Mouse (Mus musculus): Measurements from ENCODE around the gene Lpar1. TPM values are rescaled to one million over a fixed set of nuclear protein-coding genes. Genes with fewer than 3 reads are reported as not detected.
A peak's percentile ranks its signal among the peaks of the same experiment; 100 is the strongest.

Lpar1 gene
- total RNA-seq, 2 experiments from 2014 or later, result 9.8 to 11.0 TPM

DNA sequence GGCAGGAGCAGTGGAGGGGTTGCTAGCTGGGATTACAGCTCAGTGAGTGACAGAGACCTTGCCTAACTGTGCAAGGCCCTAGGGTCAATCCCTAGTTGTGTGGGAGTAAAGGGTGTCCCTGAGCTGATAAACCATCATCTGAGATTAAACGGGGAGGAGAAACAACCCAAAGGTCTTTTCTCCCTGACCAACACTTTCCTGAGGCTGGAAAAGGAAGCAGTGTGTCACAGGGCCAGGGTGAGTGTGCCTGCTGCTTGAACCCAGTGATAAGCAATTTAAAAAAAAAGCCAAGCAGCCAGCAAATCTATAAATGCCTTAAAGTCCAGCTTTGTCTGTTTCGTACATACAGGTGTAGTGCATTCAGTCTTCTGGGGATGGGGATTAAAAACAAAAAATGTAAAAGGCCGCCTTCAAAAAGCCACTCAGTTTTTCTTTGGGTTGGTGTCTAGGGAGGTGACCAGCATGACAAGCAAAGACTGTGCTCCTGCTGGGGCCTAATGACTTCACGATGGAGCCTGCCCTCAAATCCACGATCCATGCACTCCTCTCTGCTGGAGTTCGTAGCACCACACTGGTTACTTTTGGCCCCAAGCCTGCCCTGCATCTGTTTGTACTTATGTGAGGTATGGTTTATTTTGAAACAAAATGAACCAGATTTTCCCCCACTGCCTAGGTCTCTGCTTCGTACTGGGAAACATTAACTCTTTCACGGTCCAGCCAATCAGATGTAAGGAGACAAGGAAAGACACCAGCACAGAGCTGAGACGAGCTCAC is 35.3 kb downstream of the Lpar1 start:
- intact Hi-C loops (cut with DNase I), result no loop called here

GRCm38 (mm10) chr4:58516810-58517209 is 36.9 kb downstream of the Lpar1 start:
- intact Hi-C loops (cut with DNase I), result no loop called here
- no peak for DNase-seq (ENCODE audit: extremely low spot score in 1 of 2, low spot score in 2 of 2)

More for the DNA sequence above, 35.3 kb downstream of the Lpar1 start:
- peak in 1 of 2 experiments; percentile 68 for DNase-seq (ENCODE audit: extremely low spot score in 1 of 2, low spot score in 2 of 2)

DNA sequence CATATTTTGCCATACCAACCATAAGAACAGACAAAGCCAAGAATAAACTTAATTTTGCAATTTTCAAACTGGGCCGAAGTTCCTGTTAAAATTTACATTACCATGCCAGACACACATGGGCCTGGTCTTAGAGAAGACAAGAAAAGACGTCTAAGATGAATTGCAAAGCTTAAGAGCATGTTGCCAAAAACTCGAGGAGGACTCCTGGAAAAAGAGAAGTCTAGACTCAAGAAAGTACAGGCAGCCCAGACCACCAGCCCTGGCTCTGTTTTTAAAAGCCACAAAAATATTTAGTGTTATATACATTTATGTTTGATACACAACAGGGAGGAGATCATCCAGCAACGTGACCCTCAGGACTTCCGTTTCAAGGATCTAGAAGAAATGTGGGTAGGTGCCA is 37.5 kb downstream of the Lpar1 start:
- intact Hi-C loops (cut with DNase I), result no loop called here
- DNase-seq (ENCODE audit: extremely low spot score in 1 of 2, low spot score in 2 of 2), result no peak

DNA sequence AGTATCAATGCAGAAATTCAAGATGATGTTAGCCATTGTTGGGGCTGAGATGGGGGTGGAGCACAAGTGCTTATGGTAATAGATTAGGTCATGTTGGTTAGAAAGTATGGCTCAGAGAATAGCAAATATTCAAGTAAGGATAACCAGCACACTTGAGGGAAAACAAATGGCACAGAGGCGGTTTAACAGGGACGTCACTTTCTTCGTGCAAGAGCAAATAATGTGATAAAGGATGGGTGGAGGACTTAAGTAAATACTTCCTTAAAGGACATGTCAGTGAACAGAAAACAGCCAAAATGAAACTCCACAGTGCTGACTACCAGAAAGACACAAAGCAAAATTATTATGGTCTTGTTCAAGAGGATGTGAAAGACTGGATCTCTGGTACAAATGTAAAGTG is 42.1 kb downstream of the Lpar1 start:
- no peak for DNase-seq (ENCODE audit: extremely low spot score in 1 of 2, low spot score in 2 of 2)
- intact Hi-C loops (cut with DNase I), result no loop called here

- intact Hi-C loops (cut with DNase I), result no loop called here
- peak in 1 of 2 experiments; percentile 27 for DNase-seq (ENCODE audit: extremely low spot score in 1 of 2, low spot score in 2 of 2)
Observed at GRCm38 (mm10) chr4:58508833-58509232, 44.9 kb downstream of the Lpar1 start.

DNA sequence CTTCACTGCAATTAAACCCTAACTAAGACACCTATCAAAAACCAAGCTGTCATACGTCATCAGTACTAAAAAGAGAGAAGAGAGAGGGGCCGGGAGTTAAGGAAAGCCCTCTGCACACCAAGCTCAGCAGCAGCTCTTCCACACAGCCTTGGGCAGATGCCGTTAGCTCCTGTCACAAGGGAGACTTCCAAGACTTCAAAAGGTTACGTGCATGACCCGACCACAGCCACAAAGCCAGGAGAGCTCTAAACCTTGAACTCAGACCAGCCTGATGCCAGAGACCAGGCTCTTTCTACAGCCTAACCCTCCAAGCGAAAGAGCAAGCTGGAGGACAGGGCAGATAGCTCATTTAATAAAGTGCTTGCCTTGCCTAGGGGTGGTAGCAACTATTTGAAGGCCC is 46.2 kb downstream of the Lpar1 start:
- no peak for DNase-seq (ENCODE audit: extremely low spot score in 1 of 2, low spot score in 2 of 2)
- intact Hi-C loops (cut with DNase I), result no loop called here

DNA sequence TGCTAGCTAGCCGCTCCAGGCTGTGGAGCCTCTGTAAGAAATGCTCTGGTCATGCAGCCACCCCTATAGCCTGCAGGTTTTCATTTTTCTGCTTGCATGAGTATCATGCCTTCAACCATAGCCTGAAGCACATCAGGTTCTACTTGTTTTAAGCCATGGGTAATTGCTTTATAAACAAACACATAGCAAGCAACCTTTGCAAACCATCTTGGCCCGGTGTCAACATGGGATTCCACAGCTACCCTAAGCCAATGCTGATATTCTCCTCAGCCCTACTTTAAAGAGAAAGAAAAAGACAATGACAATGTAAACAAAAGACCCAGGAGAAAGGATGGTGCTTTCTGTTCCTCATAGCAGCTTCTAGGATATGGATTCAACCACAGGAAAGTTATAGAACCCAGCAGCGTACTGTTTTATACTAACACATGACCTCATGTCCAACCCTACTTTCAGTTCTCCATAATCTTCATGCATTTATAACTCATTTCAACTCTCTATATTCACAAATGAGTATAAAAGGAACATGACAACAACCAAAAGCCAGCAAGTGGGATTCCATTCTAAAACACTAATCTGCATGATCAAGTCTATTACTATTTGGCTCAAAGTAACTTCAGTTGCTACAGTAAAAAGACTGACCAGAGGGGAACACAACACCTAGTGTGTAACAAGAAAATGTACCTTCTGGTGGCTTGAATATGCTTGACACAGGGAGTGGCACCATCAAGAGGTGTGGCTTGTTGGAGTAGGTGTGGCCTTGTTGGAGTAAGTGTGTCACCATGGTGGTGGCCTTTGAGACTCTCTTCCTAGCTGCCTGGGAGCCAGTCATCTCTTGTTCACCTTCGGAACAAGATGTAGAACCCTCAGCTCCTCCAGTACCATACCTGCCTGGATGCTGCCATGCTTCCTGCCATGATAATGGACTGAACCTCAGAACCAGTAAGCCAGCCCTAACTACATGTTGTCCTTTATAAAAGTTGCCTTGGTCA is 46.9 kb downstream of the Lpar1 start:
- intact Hi-C loops (cut with DNase I), result no loop called here

DNA sequence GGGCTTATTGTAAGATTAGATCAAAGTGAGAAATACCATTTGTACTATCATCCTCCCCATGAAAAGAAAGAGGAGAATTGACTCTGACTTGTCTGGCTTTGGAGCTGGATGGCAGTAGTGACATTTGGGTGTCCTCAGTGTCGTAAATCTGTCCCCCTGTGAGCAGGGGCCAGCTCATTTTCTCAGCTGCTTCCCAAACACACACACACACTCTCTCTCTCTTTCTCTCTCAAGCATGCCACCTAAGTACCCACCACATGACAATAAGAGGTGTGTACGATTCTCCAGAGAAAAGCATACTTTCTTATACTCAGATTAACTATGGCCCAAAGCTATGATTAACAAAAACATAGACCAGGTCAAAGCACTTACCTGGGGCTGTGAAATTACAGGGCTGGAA is 49.4 kb downstream of the Lpar1 start:
- DNase-seq (ENCODE audit: extremely low spot score in 1 of 2, low spot score in 2 of 2), result no peak
- intact Hi-C loops (cut with DNase I), result no loop called here

More for the DNA sequence above, 46.9 kb downstream of the Lpar1 start:
- no peak for DNase-seq (ENCODE audit: extremely low spot score in 1 of 2, low spot score in 2 of 2)

GRCm38 (mm10) chr4:58501012-58501777 is 52.5 kb downstream of the Lpar1 start:
- intact Hi-C loops (cut with DNase I), result no loop called here
- DNase-seq (ENCODE audit: extremely low spot score in 1 of 2, low spot score in 2 of 2), result no peak

GRCm38 (mm10) chr4:58499831-58500230 is 53.9 kb downstream of the Lpar1 start:
- DNase-seq (ENCODE audit: extremely low spot score in 1 of 2, low spot score in 2 of 2), result no peak
- intact Hi-C loops (cut with DNase I), result no loop called here

- DNase-seq (ENCODE audit: extremely low spot score in 1 of 2, low spot score in 2 of 2), result peak in 1 of 2 experiments; percentile 42
- intact Hi-C loops (cut with DNase I), result no loop called here
Observed at GRCm38 (mm10) chr4:58499241-58499640, 54.5 kb downstream of the Lpar1 start.

DNA sequence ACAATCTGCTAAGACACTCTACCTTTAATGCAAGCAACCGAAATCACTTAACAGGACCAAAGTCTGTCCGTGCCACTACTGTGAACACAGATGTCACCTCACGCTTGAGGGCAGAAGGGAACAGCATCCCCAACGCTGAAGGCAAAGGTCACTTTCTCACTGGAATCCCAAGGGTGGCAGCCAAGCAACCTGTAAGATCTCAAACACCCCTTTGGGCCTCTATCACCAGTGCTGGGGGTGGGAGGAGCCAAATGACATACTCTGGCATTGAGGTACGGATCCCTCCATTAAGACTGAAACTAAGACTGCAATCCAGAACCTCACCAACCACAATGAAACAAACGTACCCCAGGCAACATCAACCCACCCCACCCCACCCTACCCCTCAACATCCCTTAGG is 55.0 kb downstream of the Lpar1 start:
- DNase-seq (ENCODE audit: extremely low spot score in 1 of 2, low spot score in 2 of 2), result no peak
- intact Hi-C loops (cut with DNase I), result no loop called here

DNA sequence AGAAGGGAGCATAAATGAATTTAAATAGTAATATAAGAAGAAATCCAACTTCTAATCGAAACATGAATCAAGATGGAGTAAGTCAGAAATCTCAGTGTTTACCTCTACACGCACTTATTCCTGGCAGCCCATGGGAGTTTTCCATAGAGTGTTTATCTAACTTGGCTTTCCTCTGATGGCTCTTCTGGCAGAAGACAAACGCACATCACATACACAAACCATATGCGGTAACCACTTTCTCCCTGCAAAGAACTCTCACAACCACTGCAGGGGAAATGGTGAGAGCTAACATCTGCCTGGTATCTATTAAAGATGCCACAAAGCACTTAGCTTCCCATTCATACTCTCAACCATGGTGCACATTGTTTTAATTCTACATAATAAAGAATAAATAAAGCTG is 56.4 kb downstream of the Lpar1 start:
- intact Hi-C loops (cut with DNase I), result no loop called here
- no peak for DNase-seq (ENCODE audit: extremely low spot score in 1 of 2, low spot score in 2 of 2)

GRCm38 (mm10) chr4:58496743-58497142 is 57.0 kb downstream of the Lpar1 start:
- DNase-seq (ENCODE audit: extremely low spot score in 1 of 2, low spot score in 2 of 2), result no peak
- intact Hi-C loops (cut with DNase I), result no loop called here

DNA sequence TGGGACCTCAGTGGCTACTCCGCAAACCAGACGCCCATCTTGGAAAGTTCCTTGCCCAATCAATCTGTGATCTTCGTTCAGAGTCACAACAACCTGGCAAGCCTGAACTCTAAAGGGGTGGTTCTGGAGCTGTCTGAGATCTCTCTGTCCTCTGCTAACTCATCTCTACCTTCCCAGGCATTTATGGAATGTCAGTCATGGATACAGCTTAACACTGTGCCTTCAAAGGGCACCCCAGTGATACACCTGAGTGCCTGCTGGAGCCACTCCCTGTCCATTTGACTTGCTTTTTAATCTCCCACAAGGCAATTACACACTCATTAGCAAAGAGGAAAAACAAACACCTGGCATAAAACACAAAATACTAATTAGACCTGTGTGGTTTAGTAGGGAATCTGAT is 62.0 kb downstream of the Lpar1 start:
- intact Hi-C loops (cut with DNase I), result no loop called here
- DNase-seq (ENCODE audit: extremely low spot score in 1 of 2, low spot score in 2 of 2), result no peak

GRCm38 (mm10) chr4:58490374-58490773 is 63.3 kb downstream of the Lpar1 start:
- intact Hi-C loops (cut with DNase I), result no loop called here

GRCm38 (mm10) chr4:58478564-58478963 is 75.1 kb downstream of the Lpar1 start:
- no peak for DNase-seq (ENCODE audit: extremely low spot score in 1 of 2, low spot score in 2 of 2)
- intact Hi-C loops (cut with DNase I), result no loop called here

More at GRCm38 (mm10) chr4:58490374-58490773, 63.3 kb downstream of the Lpar1 start:
- no peak for DNase-seq (ENCODE audit: extremely low spot score in 1 of 2, low spot score in 2 of 2)

- DNase-seq (ENCODE audit: extremely low spot score in 1 of 2, low spot score in 2 of 2), result peak in 1 of 2 experiments; percentile 6
- intact Hi-C loops (cut with DNase I), result no loop called here
Observed at GRCm38 (mm10) chr4:58477691-58478090, 76.0 kb downstream of the Lpar1 start.
